Mouse (Mus musculus): ENCODE measurements around the gene Adipoq. TPM values are rescaled to one million over a fixed set of nuclear protein-coding genes. Genes with fewer than 3 reads are reported as not detected.
"Not testable (repeated sequence)": the region's sequence is repeated elsewhere in the genome, so short reads cannot be mapped to it uniquely, and the experiment has no call there.

Gene Adipoq
- polyA plus RNA-seq, 1 experiment = 5.8 TPM

GRCm38 (mm10) chr16:23173904-23174303 lies 27.6 kb downstream of the Adipoq start:
- no peak overlapping the region for H3K27ac ChIP-seq (ENCODE audit: insufficient read depth, low read length)
- TF ChIP-seq POLR2A (IDR thresholded peaks at IDR 0.05; ENCODE audit: low read depth, low read length) = no peak
- no peaks in the 10 kb centered on the region for H3K36me3 ChIP-seq (ENCODE audit: control insufficient read depth, insufficient read depth, low read length)
- no peaks in the 10 kb centered on the region for H3K27me3 ChIP-seq (ENCODE audit: control insufficient read depth, insufficient read depth, low read length)
- H3K4me1 ChIP-seq (ENCODE audit: control insufficient read depth, insufficient read depth, insufficient read length) = 0 out of 2 replicates have a peak, but pooled peaks cover 2% of the 10 kb centered on the region
- DNase-seq (ENCODE audit: low read depth in 1 of 2, low spot score in 2 of 2) = no peak
- WGBS = 87% methylated on average over 5 of the region's 5 CpGs
- no peak overlapping the region for H3K4me3 ChIP-seq (ENCODE audit: extremely low read depth, insufficient read depth, insufficient read length)

GRCm38 (mm10) chr16:23174855-23175254 lies 28.5 kb downstream of the Adipoq start:
- Histone ChIP-seq H3K27ac (ENCODE audit: insufficient read depth, low read length) (peak overlapping the region; percentile 92), H3K4me1 (ENCODE audit: control insufficient read depth, insufficient read depth, insufficient read length) (0 out of 2 replicates have a peak, but pooled peaks cover 2% of the 10 kb centered on the region), H3K4me3 (ENCODE audit: extremely low read depth, insufficient read depth, insufficient read length) (no peak overlapping the region), H3K36me3 (ENCODE audit: control insufficient read depth, insufficient read depth, low read length) (no peaks in the 10 kb centered on the region), H3K27me3 (ENCODE audit: control insufficient read depth, insufficient read depth, low read length) (no peaks in the 10 kb centered on the region)
- WGBS = 41% methylated on average over 5 of the region's 5 CpGs
- DNase-seq (ENCODE audit: low read depth in 1 of 2, low spot score in 2 of 2) = no peak
- TF ChIP-seq POLR2A (IDR thresholded peaks at IDR 0.05; ENCODE audit: low read depth, low read length) (peak; percentile 11; the same call in 1 of the 2 replicates), CTCF (IDR thresholded peaks at IDR 0.05; ENCODE audit: extremely low read depth, insufficient read depth, insufficient read length, insufficient replicate concordance) (no peak)

GRCm38 (mm10) chr16:23175956-23176355 lies 29.6 kb downstream of the Adipoq start:
- H3K27ac ChIP-seq (ENCODE audit: insufficient read depth, low read length) = peak overlapping the region; percentile 61
- 0 out of 2 replicates have a peak overlapping the region, but pooled peaks have one; percentile 2 for H3K4me3 ChIP-seq (ENCODE audit: extremely low read depth, insufficient read depth, insufficient read length)
- DNase-seq (ENCODE audit: low read depth in 1 of 2, low spot score in 2 of 2) = no peak
- no peaks in the 10 kb centered on the region for H3K27me3 ChIP-seq (ENCODE audit: control insufficient read depth, insufficient read depth, low read length)
- no peaks in the 10 kb centered on the region for H3K36me3 ChIP-seq (ENCODE audit: control insufficient read depth, insufficient read depth, low read length)
- peaks cover 5% of the 10 kb centered on the region; the same call in 1 of the 2 replicates for H3K4me1 ChIP-seq (ENCODE audit: control insufficient read depth, insufficient read depth, insufficient read length)
- no peak for TF ChIP-seq CTCF (IDR thresholded peaks at IDR 0.05; ENCODE audit: extremely low read depth, insufficient read depth, insufficient read length, insufficient replicate concordance)
- no peak for TF ChIP-seq POLR2A (IDR thresholded peaks at IDR 0.05; ENCODE audit: low read depth, low read length)
- 60% methylated on average over 3 of the region's 3 CpGs for WGBS

GRCm38 (mm10) chr16:23177856-23178255 lies 31.5 kb downstream of the Adipoq start:
- H3K4me1 ChIP-seq (ENCODE audit: control insufficient read depth, insufficient read depth, insufficient read length) = peaks cover 13% of the 10 kb centered on the region
- no peak overlapping the region for H3K4me3 ChIP-seq (ENCODE audit: extremely low read depth, insufficient read depth, insufficient read length)
- WGBS = 83% methylated on average over 2 of the region's 2 CpGs
- H3K36me3 ChIP-seq (ENCODE audit: control insufficient read depth, insufficient read depth, low read length) = no peaks in the 10 kb centered on the region
- DNase-seq (ENCODE audit: low read depth in 1 of 2, low spot score in 2 of 2) = no peak
- TF ChIP-seq POLR2A (IDR thresholded peaks at IDR 0.05; ENCODE audit: low read depth, low read length) = no peak
- TF ChIP-seq CTCF (IDR thresholded peaks at IDR 0.05; ENCODE audit: extremely low read depth, insufficient read depth, insufficient read length, insufficient replicate concordance) = no peak
- H3K27ac ChIP-seq (ENCODE audit: insufficient read depth, low read length) = peak overlapping the region; percentile 82; the same call in 1 of the 2 replicates
- H3K27me3 ChIP-seq (ENCODE audit: control insufficient read depth, insufficient read depth, low read length) = no peaks in the 10 kb centered on the region

- 74% methylated on average over 5 of the region's 5 CpGs for WGBS
- Histone ChIP-seq H3K4me3 (ENCODE audit: extremely low read depth, insufficient read depth, insufficient read length) (no peak overlapping the region), H3K36me3 (ENCODE audit: control insufficient read depth, insufficient read depth, low read length) (no peaks in the 10 kb centered on the region), H3K27me3 (ENCODE audit: control insufficient read depth, insufficient read depth, low read length) (no peaks in the 10 kb centered on the region), H3K4me1 (ENCODE audit: control insufficient read depth, insufficient read depth, insufficient read length) (peaks cover 13% of the 10 kb centered on the region), H3K27ac (ENCODE audit: insufficient read depth, low read length) (peak overlapping the region; percentile 82)
- no peak for DNase-seq (ENCODE audit: low read depth in 1 of 2, low spot score in 2 of 2)
- TF ChIP-seq CTCF (IDR thresholded peaks at IDR 0.05; ENCODE audit: extremely low read depth, insufficient read depth, insufficient read length, insufficient replicate concordance) (no peak), POLR2A (IDR thresholded peaks at IDR 0.05; ENCODE audit: low read depth, low read length) (no peak; the same call in 1 of the 2 replicates)
These were observed 32.5 kb downstream of the Adipoq start for GRCm38 (mm10) chr16:23178796-23179195.

- H3K27me3 ChIP-seq (ENCODE audit: control insufficient read depth, insufficient read depth, low read length); H3K36me3 ChIP-seq (ENCODE audit: control insufficient read depth, insufficient read depth, low read length); H3K4me3 ChIP-seq (ENCODE audit: extremely low read depth, insufficient read depth, insufficient read length); DNase-seq (ENCODE audit: low read depth in 1 of 2, low spot score in 2 of 2): not testable (repeated sequence)
- 83% methylated on average over 18 of the region's 18 CpGs for WGBS
- Histone ChIP-seq H3K27ac (ENCODE audit: insufficient read depth, low read length) (peak overlapping the region; percentile 82), H3K4me1 (ENCODE audit: control insufficient read depth, insufficient read depth, insufficient read length) (peaks cover 13% of the 10 kb centered on the region)
These were observed 33.1 kb downstream of the Adipoq start for GRCm38 (mm10) chr16:23179436-23179835.

- Histone ChIP-seq H3K36me3 (ENCODE audit: control insufficient read depth, insufficient read depth, low read length) (no peaks in the 10 kb centered on the region), H3K4me1 (ENCODE audit: control insufficient read depth, insufficient read depth, insufficient read length) (peaks cover 14% of the 10 kb centered on the region), H3K4me3 (ENCODE audit: extremely low read depth, insufficient read depth, insufficient read length) (no peak overlapping the region), H3K27ac (ENCODE audit: insufficient read depth, low read length) (peak overlapping the region; percentile 75), H3K27me3 (ENCODE audit: control insufficient read depth, insufficient read depth, low read length) (no peaks in the 10 kb centered on the region)
- DNase-seq (ENCODE audit: low read depth in 1 of 2, low spot score in 2 of 2) = no peak
- 13% methylated on average over 4 of the region's 4 CpGs for WGBS
- TF ChIP-seq CTCF (IDR thresholded peaks at IDR 0.05; ENCODE audit: extremely low read depth, insufficient read depth, insufficient read length, insufficient replicate concordance) = no peak
- no peak for TF ChIP-seq POLR2A (IDR thresholded peaks at IDR 0.05; ENCODE audit: low read depth, low read length)
These were observed 34.7 kb downstream of the Adipoq start for GRCm38 (mm10) chr16:23181054-23181453.
